Mouse (Mus musculus): Measurements from ENCODE around the gene Lef1.
A peak's percentile ranks its signal among the peaks of the same experiment; 100 is the strongest.

The Lef1 gene

GRCm38 (mm10) chr3:131108094-131108653 is 2.1 kb upstream of the Lef1 start:
- no peak for DNase-seq

GRCm38 (mm10) chr3:131109066-131109685 is 1.1 kb upstream of the Lef1 start:
- no peak for DNase-seq

DNA sequence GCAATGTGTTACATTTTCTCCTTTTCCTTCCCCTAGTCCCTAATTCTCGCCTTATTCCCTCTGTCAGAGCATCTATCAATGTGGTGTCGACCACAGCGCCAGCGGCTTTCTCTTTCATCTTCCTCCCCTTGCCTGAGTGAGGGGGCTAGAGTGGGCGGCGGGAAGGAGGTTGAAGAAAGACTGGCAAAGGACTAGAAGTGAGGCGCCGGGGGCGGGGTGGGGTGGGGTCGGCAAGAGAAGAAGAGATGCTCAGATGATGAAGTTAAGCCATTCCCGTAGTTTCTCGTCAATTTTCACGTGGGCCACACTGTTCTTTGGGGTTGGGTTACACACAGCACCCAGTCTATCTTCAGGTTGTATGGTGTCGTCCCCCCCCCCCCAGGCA is 593 bp upstream of the Lef1 start:
- DNase-seq: peak; percentile 66

- DNase-seq: peak; percentile 78
These were observed 1.0 kb downstream of the Lef1 start for GRCm38 (mm10) chr3:131111151-131111850.

DNA sequence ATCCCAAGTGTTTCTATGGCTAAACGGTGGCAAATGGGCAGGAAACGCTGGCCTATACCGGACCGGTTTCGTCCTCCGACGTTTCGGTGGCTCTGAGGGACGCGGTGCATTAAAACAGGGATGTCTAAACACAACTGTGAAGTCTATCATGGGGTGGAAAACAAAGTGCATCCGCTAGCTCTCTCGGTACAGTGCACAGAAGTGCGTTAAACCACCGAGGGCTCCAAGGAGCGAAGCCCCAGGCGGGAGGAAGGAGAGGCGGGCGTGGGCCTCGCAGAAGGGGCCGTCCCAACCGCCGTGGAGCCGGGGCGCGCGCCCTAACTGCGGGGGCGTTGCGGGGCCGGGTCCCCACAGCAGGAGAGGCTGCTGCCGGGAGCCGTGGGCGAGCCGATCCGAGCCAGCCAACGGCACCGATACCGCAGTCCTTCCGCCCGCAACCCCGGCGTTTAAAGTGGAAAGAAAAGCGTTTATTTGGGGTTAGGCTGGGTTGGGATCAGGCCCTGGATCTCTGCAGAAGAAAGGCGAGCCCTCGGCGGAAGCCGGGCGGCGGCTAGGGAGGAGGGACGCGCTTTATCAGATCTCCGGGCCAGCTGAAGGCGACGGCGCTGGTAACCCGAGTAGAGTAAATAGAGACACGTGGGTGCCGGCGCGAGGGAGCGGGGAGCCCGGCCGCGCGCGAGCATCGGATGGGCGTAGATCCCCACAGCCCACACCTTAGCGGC is 1.7 kb downstream of the Lef1 start:
- DNase-seq: peak; percentile 87

DNA sequence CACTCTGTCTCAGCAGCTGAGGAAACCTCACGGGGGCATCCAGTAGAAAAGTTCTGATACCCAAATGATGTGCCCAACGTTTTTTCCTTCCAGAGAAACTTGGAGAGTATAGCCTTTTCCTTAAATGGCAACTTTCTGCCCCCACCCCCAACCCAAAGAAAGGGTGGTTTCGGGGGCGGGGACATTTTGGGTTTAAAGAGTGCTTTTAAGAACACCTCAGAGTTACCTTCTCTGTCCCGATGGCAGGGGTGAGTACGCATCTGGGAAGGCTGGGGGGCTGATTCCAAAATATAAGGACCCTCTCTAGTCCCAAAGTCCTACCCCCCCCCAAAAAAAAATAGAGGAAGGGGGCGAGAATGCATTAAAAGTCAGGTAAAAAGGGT is 2.3 kb downstream of the Lef1 start:
- peak; percentile 78 for DNase-seq

DNA sequence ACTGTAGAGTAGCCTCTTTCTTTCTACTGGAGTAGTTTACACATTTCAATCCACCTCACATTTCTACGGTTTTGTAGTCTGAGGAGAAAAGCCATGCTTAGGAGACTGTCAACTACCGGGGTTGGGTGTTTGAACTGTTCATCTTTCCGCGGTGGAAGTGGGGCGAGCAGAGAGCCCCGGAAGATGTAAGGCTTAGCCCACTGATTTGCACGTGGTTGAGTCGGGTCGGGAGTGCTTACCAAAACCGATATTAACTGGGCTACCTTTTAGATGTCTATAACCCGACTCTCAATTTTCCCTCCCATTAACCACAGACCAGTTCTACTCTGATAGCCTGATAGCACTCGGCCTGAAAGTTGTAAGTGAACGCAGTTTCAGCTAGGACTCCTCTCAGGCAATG is 2.8 kb downstream of the Lef1 start:
- peak; percentile 67 for DNase-seq

DNA sequence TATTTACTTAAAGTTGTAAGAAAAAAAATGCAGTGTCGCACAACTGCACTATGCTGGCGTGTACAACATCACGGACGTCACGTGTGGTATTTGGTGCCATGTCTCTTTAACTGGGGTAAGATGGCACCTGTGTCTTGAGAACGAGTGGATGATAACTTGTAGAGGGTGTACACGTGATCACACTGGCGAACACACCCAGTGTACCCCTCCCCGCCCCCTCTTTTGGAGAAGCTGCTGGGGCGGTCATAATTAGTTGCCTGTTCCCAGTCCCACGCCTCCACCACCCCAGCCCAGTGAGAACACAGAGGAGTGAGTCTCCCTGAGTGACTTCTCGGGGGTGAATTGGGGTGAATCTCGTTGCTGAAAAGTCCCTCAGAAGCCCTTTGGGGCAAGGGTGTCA is 5.8 kb downstream of the Lef1 start:
- peak; percentile 43 for DNase-seq

- no peak for DNase-seq
These were observed 7.1 kb downstream of the Lef1 start for GRCm38 (mm10) chr3:131117352-131117751.

GRCm38 (mm10) chr3:131117883-131118282 is 7.6 kb downstream of the Lef1 start:
- no peak for DNase-seq

DNA sequence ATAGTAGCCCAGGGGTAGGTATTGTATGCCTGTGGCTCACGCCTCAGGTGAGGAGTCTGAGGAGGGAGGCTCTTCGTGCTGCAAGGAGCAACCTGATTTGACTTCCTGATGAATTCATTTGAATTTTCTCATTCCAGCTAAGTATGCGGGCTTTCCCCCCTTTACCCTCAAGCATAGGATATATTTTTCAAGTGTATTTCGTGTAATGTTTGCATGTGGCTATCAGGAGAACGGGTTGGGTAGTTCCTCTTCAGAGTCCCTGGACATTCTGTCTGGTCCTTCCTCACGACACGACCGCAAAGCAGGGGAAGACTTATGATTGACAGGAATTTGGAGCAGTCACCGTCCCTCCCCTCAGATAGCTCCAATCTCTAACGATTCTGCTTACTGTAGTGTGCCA is 9.2 kb downstream of the Lef1 start:
- no peak for DNase-seq

DNA sequence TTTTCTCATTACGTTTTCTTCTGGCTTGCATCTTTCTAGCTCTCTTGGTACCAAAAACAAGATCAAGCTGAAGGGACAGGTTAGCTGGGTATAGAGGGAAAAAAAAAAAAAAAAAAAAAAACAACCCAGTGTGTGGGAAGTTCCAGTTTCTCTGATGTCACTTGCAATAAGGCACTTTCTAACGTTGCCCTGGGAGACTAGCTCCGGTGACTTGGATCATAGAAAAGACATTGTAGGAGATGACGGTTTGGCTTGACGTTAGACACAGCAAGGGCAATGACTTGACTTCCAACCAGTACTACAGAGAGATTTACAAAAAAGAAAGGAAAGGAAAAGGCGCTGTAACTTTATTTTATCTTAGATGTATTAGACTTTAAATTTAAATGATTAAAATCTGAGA is 13.2 kb downstream of the Lef1 start:
- DNase-seq: no peak

DNA sequence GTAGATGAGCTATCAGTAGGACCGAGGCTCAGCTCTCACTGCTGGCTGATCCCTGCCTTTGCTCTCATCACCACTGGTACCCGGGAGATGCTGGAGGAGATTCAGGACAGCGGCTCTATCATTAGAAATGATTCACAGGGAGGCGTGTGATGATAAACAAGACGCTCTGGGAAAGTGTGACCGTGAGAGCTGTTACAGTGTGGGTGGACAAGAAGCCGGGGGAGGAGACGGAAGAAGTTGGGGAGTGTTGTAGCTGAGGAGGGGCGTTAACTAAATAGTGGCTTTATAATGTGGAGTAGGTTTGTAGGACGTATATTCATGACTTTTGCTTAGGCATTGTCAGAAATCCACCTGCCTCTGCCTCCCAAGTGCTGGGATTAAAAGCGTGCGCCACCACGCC is 15.6 kb downstream of the Lef1 start:
- no peak for DNase-seq

DNA sequence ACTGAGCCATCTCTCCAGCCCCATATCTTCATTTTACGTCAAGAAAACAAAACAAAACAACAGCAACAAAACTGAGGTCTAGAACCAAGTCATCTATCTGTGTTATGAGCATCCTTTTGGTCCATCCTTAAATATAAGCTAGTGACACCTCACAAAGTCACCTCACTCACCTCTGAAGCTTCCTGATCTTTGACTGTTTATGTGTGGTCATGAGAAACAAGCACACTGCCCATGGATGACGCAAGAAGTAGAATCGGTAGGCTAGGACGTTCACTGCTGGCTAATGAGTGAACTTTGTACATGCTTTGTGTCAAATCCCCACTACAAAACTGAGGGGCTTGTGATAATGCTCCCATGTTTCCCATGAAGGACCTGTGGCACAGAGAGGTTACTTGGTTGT is 16.2 kb downstream of the Lef1 start:
- DNase-seq: no peak

DNA sequence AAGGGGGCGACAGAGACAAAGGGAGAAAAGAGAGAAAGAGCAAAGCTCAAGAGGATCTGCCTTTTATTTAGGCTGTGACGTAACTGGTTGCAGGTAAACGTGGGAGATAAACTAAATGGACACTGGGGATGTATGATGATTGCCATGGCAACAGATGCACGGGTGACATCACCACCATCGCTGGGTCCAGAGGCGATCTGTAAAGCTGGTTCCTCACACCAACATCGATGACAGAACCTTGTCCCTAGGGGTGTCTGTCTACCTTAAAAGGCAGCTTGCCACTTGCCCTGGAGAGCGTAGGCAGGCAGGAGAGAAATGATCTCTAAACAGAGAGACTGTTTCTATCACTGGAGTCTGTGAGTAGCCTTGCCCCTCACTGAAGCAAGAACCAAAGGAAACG is 23.7 kb downstream of the Lef1 start:
- no peak for DNase-seq

- DNase-seq: no peak
These were observed 25.2 kb downstream of the Lef1 start for GRCm38 (mm10) chr3:131135434-131135833.

GRCm38 (mm10) chr3:131136455-131136854 is 26.2 kb downstream of the Lef1 start:
- DNase-seq: no peak

- no peak for DNase-seq
These were observed 27.0 kb downstream of the Lef1 start for GRCm38 (mm10) chr3:131137119-131137781.

- no peak for DNase-seq
These were observed 28.0 kb downstream of the Lef1 start for GRCm38 (mm10) chr3:131138224-131138623.

- DNase-seq: no peak
These were observed 28.5 kb downstream of the Lef1 start for GRCm38 (mm10) chr3:131138797-131139196.

DNA sequence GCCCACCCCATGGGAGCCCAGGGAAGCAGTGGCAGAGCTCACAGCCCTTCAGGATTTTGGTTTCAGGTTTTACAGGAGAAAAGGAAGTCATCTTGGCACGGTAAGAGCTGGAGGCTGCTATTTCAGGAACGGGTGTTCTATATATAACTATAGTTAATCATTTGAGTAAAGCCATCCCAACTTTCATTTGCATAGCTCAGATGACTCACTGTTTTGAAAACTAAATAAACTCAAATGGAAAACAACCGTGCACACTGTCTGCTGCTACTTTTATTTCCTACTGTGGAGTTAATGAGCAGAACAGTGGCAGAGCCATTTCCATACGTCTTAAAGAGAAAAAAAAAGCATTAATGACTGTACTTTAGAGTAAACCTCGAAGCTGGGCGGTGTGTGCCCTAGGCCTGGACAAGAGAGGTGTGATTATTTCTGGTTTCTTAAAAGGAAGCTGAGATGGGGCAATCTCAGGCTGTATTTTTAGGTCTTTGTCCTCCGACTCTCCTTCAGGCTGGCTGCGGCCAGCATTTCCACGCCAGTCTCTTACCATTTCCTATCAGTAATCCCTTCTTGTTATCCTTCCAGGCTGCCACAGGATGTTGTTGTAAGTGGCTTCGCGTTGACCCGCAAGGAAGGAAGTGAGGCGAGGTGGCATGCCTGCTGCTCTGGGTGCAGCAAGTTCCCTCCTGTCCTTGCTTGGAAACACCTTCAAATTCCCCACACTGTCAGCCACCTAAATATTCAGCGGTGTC is 29.2 kb downstream of the Lef1 start:
- DNase-seq: peak; percentile 49

DNA sequence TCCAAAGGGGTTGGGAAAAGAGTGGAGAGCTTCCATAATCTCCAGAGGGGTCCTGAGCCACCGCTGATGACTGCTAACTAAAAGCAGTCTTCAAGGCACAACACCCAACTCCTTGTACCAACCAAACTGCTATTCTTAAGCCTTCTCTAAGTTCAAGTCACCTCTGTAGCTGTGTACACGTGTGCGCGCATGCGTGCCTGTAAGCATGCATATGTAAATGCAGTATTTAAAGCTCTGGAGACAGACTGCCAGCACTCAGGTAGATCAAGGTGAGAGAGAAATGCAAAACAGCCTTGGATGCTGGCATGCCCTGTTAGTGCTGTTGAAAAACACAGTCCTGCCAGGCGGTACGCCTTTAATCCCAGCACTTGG is 29.8 kb downstream of the Lef1 start:
- DNase-seq: no peak

DNA sequence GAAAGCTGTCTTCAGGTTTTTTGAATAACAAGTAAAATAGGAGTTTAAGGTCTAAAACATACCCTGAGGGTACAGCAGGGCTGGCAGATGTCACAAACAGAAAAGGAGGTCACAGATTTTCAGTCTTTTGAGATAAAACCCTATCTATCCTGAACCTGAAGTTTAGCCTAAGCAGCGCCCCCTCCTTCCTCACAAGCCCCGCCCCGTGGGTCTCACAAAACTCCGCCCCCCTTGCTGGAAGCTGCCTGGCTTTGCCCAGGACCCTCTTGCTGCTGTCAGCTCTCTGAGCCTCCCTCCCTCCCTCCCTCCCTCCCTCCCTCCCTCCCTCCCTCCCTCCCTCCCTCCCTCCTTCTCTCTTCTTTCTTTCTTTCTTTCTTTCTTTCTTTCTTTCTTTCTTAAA is 31.3 kb downstream of the Lef1 start:
- DNase-seq: peak; percentile 87

Measured in thymus, postnatal 4 days (tissue).